Mouse (Mus musculus) bone marrow macrophage, adult 2 months (primary cell): ENCODE data around the gene Col18a1. TPM values are rescaled to one million over a fixed set of nuclear protein-coding genes. Genes with fewer than 3 reads are reported as not detected.

Experiments used
- H3K27ac ChIP-seq: 2 replicates; pipeline ENCODE4 v1.5.1; 2012; ENCODE audit warnings: low read depth, low read length; ENCODE audit not compliant: insufficient read depth
- H3K4me1 ChIP-seq: 2 replicates; pipeline ENCODE4 v1.6.1; 2012; ENCODE audit warnings: low read length; ENCODE audit not compliant: control insufficient read depth, insufficient read depth
- H3K4me3 ChIP-seq: 2 replicates; pipeline ENCODE4 v1.5.1; 2012; ENCODE audit warnings: mild to moderate bottlenecking, low read length, moderate library complexity; ENCODE audit not compliant: insufficient read depth
- CTCF ChIP-seq: IDR thresholded peaks from 2 replicates; pipeline ENCODE4 v1.5.1; 2012; ENCODE audit warnings: low read depth, mild to moderate bottlenecking, low read length, moderate library complexity
- POLR2A ChIP-seq: IDR thresholded peaks from 2 replicates; pipeline ENCODE4 v1.6.1; 2012; ENCODE audit warnings: mild to moderate bottlenecking, low read depth, low read length, borderline replicate concordance
- polyA plus RNA-seq: library from polyadenylated mRNA; stranded (reverse); fragments of >200 nt; gene quantifications from 2 replicates; pipeline ENCODE4 v1.2.4, GENCODE M21; 2012; ENCODE audit not compliant: missing spikeins, insufficient read depth, insufficient read length

Col18a1 gene
- polyA plus RNA-seq, 1 experiment, result 50.9 TPM

GRCm38 (mm10) chr10:77187427-77187826 lies 21.1 kb upstream of the Col18a1 start:
- H3K27ac ChIP-seq, result no peak overlapping the region
- TF ChIP-seq POLR2A (no peak), CTCF (no peak)
- peaks cover 8% of the 10 kb centered on the region for H3K4me1 ChIP-seq
- no peak overlapping the region for H3K4me3 ChIP-seq

- Histone ChIP-seq H3K27ac (peak overlapping the region; percentile 11; the same call in 1 of the 2 replicates), H3K4me3 (no peak overlapping the region), H3K4me1 (peaks cover 8% of the 10 kb centered on the region)
- TF ChIP-seq CTCF (no peak), POLR2A (no peak)
Measured at GRCm38 (mm10) chr10:77182804-77183331, 16.5 kb upstream of the Col18a1 start.

GRCm38 (mm10) chr10:77180110-77180509 lies 13.8 kb upstream of the Col18a1 start:
- Histone ChIP-seq H3K27ac (no peak overlapping the region), H3K4me3 (no peak overlapping the region), H3K4me1 (peaks cover 8% of the 10 kb centered on the region)
- no peak for TF ChIP-seq POLR2A
- TF ChIP-seq CTCF, result no peak

- Histone ChIP-seq H3K4me3 (no peak overlapping the region), H3K27ac (no peak overlapping the region), H3K4me1 (peaks cover 8% of the 10 kb centered on the region)
- TF ChIP-seq CTCF, result no peak
- no peak for TF ChIP-seq POLR2A
Measured at GRCm38 (mm10) chr10:77178691-77179090, 12.3 kb upstream of the Col18a1 start.

GRCm38 (mm10) chr10:77170400-77170799 lies 4.1 kb upstream of the Col18a1 start:
- TF ChIP-seq CTCF, result no peak
- no peak for TF ChIP-seq POLR2A
- H3K4me3 ChIP-seq, result no peak overlapping the region
- peaks cover 32% of the 10 kb centered on the region for H3K4me1 ChIP-seq
- no peak overlapping the region for H3K27ac ChIP-seq

- TF ChIP-seq POLR2A (no peak), CTCF (no peak)
- H3K4me3 ChIP-seq, result peak overlapping the region; percentile 41
- peaks cover 28% of the 10 kb centered on the region for H3K4me1 ChIP-seq
- H3K27ac ChIP-seq, result no peak overlapping the region
Measured at GRCm38 (mm10) chr10:77165318-77165945, 916 bp downstream of the Col18a1 start.

GRCm38 (mm10) chr10:77164437-77165052 lies 1.8 kb downstream of the Col18a1 start:
- H3K4me1 ChIP-seq, result peaks cover 22% of the 10 kb centered on the region
- no peak for TF ChIP-seq CTCF
- no peak for TF ChIP-seq POLR2A

GRCm38 (mm10) chr10:77164041-77164436 lies 2.3 kb downstream of the Col18a1 start:
- no peak overlapping the region for H3K27ac ChIP-seq
- TF ChIP-seq CTCF (no peak), POLR2A (no peak)
- H3K4me3 ChIP-seq, result no peak overlapping the region
- H3K4me1 ChIP-seq, result peaks cover 18% of the 10 kb centered on the region

More at GRCm38 (mm10) chr10:77164437-77165052, 1.8 kb downstream of the Col18a1 start:
- Histone ChIP-seq H3K27ac (no peak overlapping the region), H3K4me3 (no peak overlapping the region)

- Histone ChIP-seq H3K27ac (no peak overlapping the region), H3K4me3 (no peak overlapping the region), H3K4me1 (peaks cover 13% of the 10 kb centered on the region)
- TF ChIP-seq CTCF (no peak), POLR2A (no peak)
Measured at GRCm38 (mm10) chr10:77163392-77163977, 2.9 kb downstream of the Col18a1 start.

GRCm38 (mm10) chr10:77159573-77159972 lies 6.8 kb downstream of the Col18a1 start:
- Histone ChIP-seq H3K4me1 (no peaks in the 10 kb centered on the region), H3K4me3 (no peak overlapping the region), H3K27ac (no peak overlapping the region)
- TF ChIP-seq CTCF (no peak), POLR2A (no peak)
